Mouse (Mus musculus) ES-Bruce4 (cell line): ENCODE measurements at regions not wholly inside any gene's neighbourhood (a gene's known extent, or its start where the extent isn't known, plus 50 kb on each side); places are given as distances from the start of the nearest gene placed in this dataset.

Experiments
- H3K27ac ChIP-seq: 2 replicates; pipeline ENCODE4 v1.5.1; 2012; ENCODE audit warnings: low read length, inconsistent platforms; ENCODE audit not compliant: insufficient read depth
- H3K27me3 ChIP-seq: 2 replicates; pipeline ENCODE4 v1.6.1; 2012; ENCODE audit warnings: mild to moderate bottlenecking, low read length, inconsistent platforms; ENCODE audit not compliant: control insufficient read depth, poor library complexity, insufficient read depth, severe bottlenecking
- H3K36me3 ChIP-seq: 2 replicates; pipeline ENCODE4 v1.6.1; 2012; ENCODE audit warnings: inconsistent platforms, mild to moderate bottlenecking, low read length, moderate library complexity; ENCODE audit not compliant: control insufficient read depth, poor library complexity, insufficient read depth, severe bottlenecking
- H3K4me1 ChIP-seq: one replicate; pipeline ENCODE4 v1.8.1; 2011; ENCODE audit warnings: low read length; ENCODE audit not compliant: control insufficient read depth, insufficient read depth
- H3K4me3 ChIP-seq: 2 replicates; pipeline ENCODE4 v1.5.1; 2011; ENCODE audit warnings: low read depth, mild to moderate bottlenecking, low read length
- H3K9ac ChIP-seq: 2 replicates; pipeline ENCODE4 v1.6.1; 2012; ENCODE audit warnings: low read depth, mild to moderate bottlenecking, inconsistent platforms; ENCODE audit not compliant: poor library complexity, severe bottlenecking
- H3K9me3 ChIP-seq: replicated peaks from 2 replicates; pipeline ENCODE4 v1.6.1; 2012; ENCODE audit warnings: mild to moderate bottlenecking, low read length, inconsistent platforms; ENCODE audit not compliant: control insufficient read depth, poor library complexity, insufficient read depth, severe bottlenecking
- CTCF ChIP-seq: IDR thresholded peaks from one replicate; pipeline ENCODE4 v1.8.1; 2011; ENCODE audit warnings: low read depth, low read length
- EP300 ChIP-seq: IDR thresholded peaks from 2 replicates; pipeline ENCODE4 v1.6.1; 2011; ENCODE audit warnings: low read depth, low read length; ENCODE audit not compliant: insufficient read depth
- POLR2A ChIP-seq: IDR thresholded peaks from one replicate; pipeline ENCODE4 v1.8.1; 2011; ENCODE audit warnings: low read length; ENCODE audit not compliant: insufficient read depth

GRCm38 (mm10) chr9:116301602-116302001 lies 126.4 kb upstream of the Tgfbr2 start:
- no peak overlapping the region for H3K4me3 ChIP-seq
- H3K4me1 ChIP-seq: no peaks in the 10 kb centered on the region
- H3K27me3 ChIP-seq: no peaks in the 10 kb centered on the region
- no peak overlapping the region for H3K9ac ChIP-seq
- no peak overlapping the region for H3K27ac ChIP-seq
- H3K36me3 ChIP-seq: no peaks in the 10 kb centered on the region
- H3K9me3 ChIP-seq: no peaks in the 10 kb centered on the region
- TF ChIP-seq CTCF (no peak), POLR2A (no peak), EP300 (no peak)

- TF ChIP-seq CTCF (no peak), POLR2A (no peak), EP300 (no peak)
Measured at GRCm38 (mm10) chr9:116298791-116299190, 123.6 kb upstream of the Tgfbr2 start.

DNA sequence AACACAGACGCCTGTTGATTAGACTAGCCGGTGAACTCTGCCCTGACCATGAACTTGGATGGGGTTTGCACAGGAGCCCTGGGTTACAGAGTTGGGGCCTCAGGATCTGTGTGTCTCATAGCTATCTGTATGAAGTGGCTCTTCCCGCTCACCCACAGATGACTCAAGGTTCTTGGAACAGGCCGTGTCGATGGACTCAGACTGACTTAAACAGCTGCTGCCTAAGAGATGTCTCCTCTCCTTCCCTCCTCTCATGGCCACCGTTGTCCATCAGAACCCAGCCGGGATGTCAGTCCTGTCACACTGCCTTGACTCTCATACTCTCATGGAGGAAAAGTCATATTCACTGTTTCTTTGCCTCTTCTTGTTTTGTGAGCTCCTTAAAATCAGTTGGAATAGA lies 121.2 kb upstream of the Tgfbr2 start:
- no peaks in the 10 kb centered on the region for H3K9me3 ChIP-seq
- H3K36me3 ChIP-seq: no peaks in the 10 kb centered on the region
- H3K9ac ChIP-seq: no peak overlapping the region
- TF ChIP-seq POLR2A: no peak
- no peak for TF ChIP-seq EP300
- no peak for TF ChIP-seq CTCF
- no peak overlapping the region for H3K27ac ChIP-seq
- H3K4me1 ChIP-seq: no peaks in the 10 kb centered on the region
- no peak overlapping the region for H3K4me3 ChIP-seq
- no peaks in the 10 kb centered on the region for H3K27me3 ChIP-seq

More at GRCm38 (mm10) chr9:116298791-116299190, 123.6 kb upstream of the Tgfbr2 start:
- Histone ChIP-seq H3K4me3 (no peak overlapping the region), H3K4me1 (no peaks in the 10 kb centered on the region), H3K27ac (no peak overlapping the region), H3K27me3 (no peaks in the 10 kb centered on the region), H3K36me3 (no peaks in the 10 kb centered on the region), H3K9me3 (no peaks in the 10 kb centered on the region), H3K9ac (no peak overlapping the region)

DNA sequence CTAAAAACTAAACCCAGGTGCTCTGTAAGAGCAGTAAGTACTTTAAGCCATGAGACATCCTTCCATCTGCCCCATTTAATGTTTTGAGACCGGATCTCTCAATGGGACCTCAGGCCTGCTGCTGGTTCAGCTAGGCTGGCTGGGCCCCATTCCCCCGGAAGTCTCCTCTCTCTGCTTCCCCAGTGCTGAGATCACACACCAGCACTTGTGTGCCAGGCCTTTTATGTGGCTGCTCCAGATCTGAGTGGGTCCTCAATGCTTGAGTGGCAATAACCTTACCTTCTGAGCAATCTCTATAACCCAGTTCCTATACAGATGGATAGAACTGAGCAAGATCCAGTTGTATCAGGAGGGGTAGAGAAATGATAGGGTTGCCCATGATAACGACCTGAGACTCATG lies 118.9 kb upstream of the Tgfbr2 start:
- no peak overlapping the region for H3K27ac ChIP-seq
- H3K27me3 ChIP-seq: no peaks in the 10 kb centered on the region
- no peak overlapping the region for H3K9ac ChIP-seq
- H3K36me3 ChIP-seq: no peaks in the 10 kb centered on the region
- H3K9me3 ChIP-seq: no peaks in the 10 kb centered on the region
- TF ChIP-seq EP300 (no peak), CTCF (no peak), POLR2A (no peak)
- no peaks in the 10 kb centered on the region for H3K4me1 ChIP-seq
- H3K4me3 ChIP-seq: no peak overlapping the region

GRCm38 (mm10) chr9:116293110-116293509 lies 118.0 kb upstream of the Tgfbr2 start:
- Histone ChIP-seq H3K9ac (no peak overlapping the region), H3K36me3 (no peaks in the 10 kb centered on the region), H3K4me1 (no peaks in the 10 kb centered on the region), H3K9me3 (no peaks in the 10 kb centered on the region), H3K4me3 (no peak overlapping the region), H3K27me3 (no peaks in the 10 kb centered on the region), H3K27ac (no peak overlapping the region)
- TF ChIP-seq CTCF (no peak), EP300 (no peak), POLR2A (no peak)

DNA sequence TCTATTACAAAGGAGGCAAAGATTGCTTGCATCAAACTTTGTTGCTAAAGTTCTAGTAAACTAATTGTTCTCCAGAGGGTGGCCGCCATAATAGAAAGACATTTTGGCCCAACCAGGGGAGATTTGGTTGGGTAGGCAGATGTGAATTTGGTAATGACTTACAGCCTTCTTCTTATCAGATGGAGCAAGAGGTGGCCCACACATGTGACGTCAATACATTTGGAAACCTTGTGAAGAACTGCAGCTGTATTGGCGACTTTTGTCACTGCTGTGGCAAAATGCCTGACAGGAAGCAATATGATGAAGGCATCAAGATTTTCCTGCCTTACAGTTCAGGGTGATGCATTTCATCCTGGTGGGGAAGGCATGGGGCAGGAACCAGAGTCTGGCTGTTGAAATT lies 116.5 kb upstream of the Tgfbr2 start:
- Histone ChIP-seq H3K4me1 (no peaks in the 10 kb centered on the region), H3K27ac (no peak overlapping the region), H3K9me3 (no peaks in the 10 kb centered on the region), H3K9ac (no peak overlapping the region), H3K36me3 (no peaks in the 10 kb centered on the region), H3K27me3 (no peaks in the 10 kb centered on the region), H3K4me3 (no peak overlapping the region)
- no peak for TF ChIP-seq CTCF
- TF ChIP-seq POLR2A: no peak
